Mouse (Mus musculus): ENCODE data around the gene Cpn1. TPM values are rescaled to one million over a fixed set of nuclear protein-coding genes. Genes with fewer than 3 reads are reported as not detected.
A peak's percentile ranks its signal among the peaks of the same experiment; 100 is the strongest.

Gene Cpn1
- polyA plus RNA-seq, 1 experiment from 2014 or later = not detected

- Histone ChIP-seq H3K27me3 (ENCODE audit: control insufficient read depth, insufficient read depth, low read length) (no peaks in the 10 kb centered on the region), H3K9me3 (replicated peaks; ENCODE audit: control insufficient read depth, low read length) (no peaks in the 10 kb centered on the region), H3K36me3 (replicated peaks; ENCODE audit: control insufficient read depth, insufficient read depth, low read depth, low read length) (no peaks in the 10 kb centered on the region), H3K9ac (replicated peaks; ENCODE audit: low read length) (no peak overlapping the region), H3K4me3 (ENCODE audit: low read depth, low read length) (no peak overlapping the region), H3K4me2 (ENCODE audit: low read depth, low read length) (no peak overlapping the region), H3K27ac (replicated peaks; ENCODE audit: low read depth, low read length) (no peak overlapping the region), H3K4me1 (ENCODE audit: control insufficient read depth, insufficient read depth, low read length) (no peaks in the 10 kb centered on the region)
- WGBS = 65% methylated on average over 5 of the region's 5 CpGs
- ATAC-seq (replicated peaks; ENCODE audit: insufficient number of reproducible peaks, low FRiP score, low TSS enrichment, low read depth) (no peak), DNase-seq (ENCODE audit: low spot score) (no peak)
Observed at GRCm38 (mm10) chr19:44023066-44023465, 36.7 kb upstream of the Cpn1 start.

- Histone ChIP-seq H3K4me1 (ENCODE audit: control insufficient read depth, insufficient read depth, low read length) (no peaks in the 10 kb centered on the region), H3K27ac (replicated peaks; ENCODE audit: low read depth, low read length) (no peak overlapping the region), H3K36me3 (replicated peaks; ENCODE audit: control insufficient read depth, insufficient read depth, low read depth, low read length) (no peaks in the 10 kb centered on the region), H3K9ac (replicated peaks; ENCODE audit: low read length) (no peak overlapping the region), H3K4me2 (ENCODE audit: low read depth, low read length) (no peak overlapping the region), H3K9me3 (replicated peaks; ENCODE audit: control insufficient read depth, low read length) (no peaks in the 10 kb centered on the region), H3K27me3 (ENCODE audit: control insufficient read depth, insufficient read depth, low read length) (no peaks in the 10 kb centered on the region), H3K4me3 (ENCODE audit: low read depth, low read length) (no peak overlapping the region)
- no peak for ATAC-seq (replicated peaks; ENCODE audit: insufficient number of reproducible peaks, low FRiP score, low TSS enrichment, low read depth)
- DNase-seq (ENCODE audit: low spot score) = no peak
- 90% methylated on average over 4 of the region's 4 CpGs for WGBS
Observed at GRCm38 (mm10) chr19:44021502-44021901, 35.1 kb upstream of the Cpn1 start.

- Histone ChIP-seq H3K9me3 (replicated peaks; ENCODE audit: control insufficient read depth, low read length) (no peaks in the 10 kb centered on the region), H3K27ac (replicated peaks; ENCODE audit: low read depth, low read length) (no peak overlapping the region), H3K9ac (replicated peaks; ENCODE audit: low read length) (no peak overlapping the region), H3K27me3 (ENCODE audit: control insufficient read depth, insufficient read depth, low read length) (no peaks in the 10 kb centered on the region), H3K4me1 (ENCODE audit: control insufficient read depth, insufficient read depth, low read length) (no peaks in the 10 kb centered on the region), H3K4me3 (ENCODE audit: low read depth, low read length) (no peak overlapping the region), H3K36me3 (replicated peaks; ENCODE audit: control insufficient read depth, insufficient read depth, low read depth, low read length) (no peaks in the 10 kb centered on the region), H3K4me2 (ENCODE audit: low read depth, low read length) (no peak overlapping the region)
- DNase-seq (ENCODE audit: low spot score) = no peak
- ATAC-seq (replicated peaks; ENCODE audit: insufficient number of reproducible peaks, low FRiP score, low TSS enrichment, low read depth) = no peak
- 59% methylated on average over 7 of the region's 7 CpGs for WGBS
Observed at GRCm38 (mm10) chr19:44019739-44020138, 33.4 kb upstream of the Cpn1 start.

- H3K4me3 ChIP-seq (ENCODE audit: low read depth, low read length) = no peak overlapping the region
- H3K9ac ChIP-seq (replicated peaks; ENCODE audit: low read length) = no peak overlapping the region
- H3K27me3 ChIP-seq (ENCODE audit: control insufficient read depth, insufficient read depth, low read length) = no peaks in the 10 kb centered on the region
- 82% methylated on average over 6 of the region's 6 CpGs for WGBS
- DNase-seq (ENCODE audit: low spot score) = no peak
- no peak overlapping the region for H3K4me2 ChIP-seq (ENCODE audit: low read depth, low read length)
- H3K36me3 ChIP-seq (replicated peaks; ENCODE audit: control insufficient read depth, insufficient read depth, low read depth, low read length) = no peaks in the 10 kb centered on the region
- H3K4me1 ChIP-seq (ENCODE audit: control insufficient read depth, insufficient read depth, low read length) = no peaks in the 10 kb centered on the region
- H3K27ac ChIP-seq (replicated peaks; ENCODE audit: low read depth, low read length) = no peak overlapping the region
- no peaks in the 10 kb centered on the region for H3K9me3 ChIP-seq (replicated peaks; ENCODE audit: control insufficient read depth, low read length)
- ATAC-seq (replicated peaks; ENCODE audit: insufficient number of reproducible peaks, low FRiP score, low TSS enrichment, low read depth) = no peak
Observed at GRCm38 (mm10) chr19:44013862-44014261, 27.5 kb upstream of the Cpn1 start.

GRCm38 (mm10) chr19:44008784-44009183 is 22.4 kb upstream of the Cpn1 start:
- Histone ChIP-seq H3K9me3 (replicated peaks; ENCODE audit: control insufficient read depth, low read length) (no peaks in the 10 kb centered on the region), H3K27ac (replicated peaks; ENCODE audit: low read depth, low read length) (no peak overlapping the region), H3K9ac (replicated peaks; ENCODE audit: low read length) (no peak overlapping the region), H3K27me3 (ENCODE audit: control insufficient read depth, insufficient read depth, low read length) (no peaks in the 10 kb centered on the region), H3K4me1 (ENCODE audit: control insufficient read depth, insufficient read depth, low read length) (no peaks in the 10 kb centered on the region), H3K36me3 (replicated peaks; ENCODE audit: control insufficient read depth, insufficient read depth, low read depth, low read length) (no peaks in the 10 kb centered on the region), H3K4me2 (ENCODE audit: low read depth, low read length) (no peak overlapping the region), H3K4me3 (ENCODE audit: low read depth, low read length) (no peak overlapping the region)
- WGBS = 81% methylated on average over 15 of the region's 15 CpGs
- ATAC-seq (replicated peaks; ENCODE audit: insufficient number of reproducible peaks, low FRiP score, low TSS enrichment, low read depth) (no peak), DNase-seq (ENCODE audit: low spot score) (no peak)

- no peak overlapping the region for H3K9ac ChIP-seq (replicated peaks; ENCODE audit: low read length)
- H3K27ac ChIP-seq (replicated peaks; ENCODE audit: low read depth, low read length) = no peak overlapping the region
- 62% methylated on average over 12 of the region's 12 CpGs for WGBS
- no peak overlapping the region for H3K4me2 ChIP-seq (ENCODE audit: low read depth, low read length)
- H3K9me3 ChIP-seq (replicated peaks; ENCODE audit: control insufficient read depth, low read length) = no peaks in the 10 kb centered on the region
- peak; percentile 13 for DNase-seq (ENCODE audit: low spot score)
- H3K27me3 ChIP-seq (ENCODE audit: control insufficient read depth, insufficient read depth, low read length) = no peaks in the 10 kb centered on the region
- no peaks in the 10 kb centered on the region for H3K4me1 ChIP-seq (ENCODE audit: control insufficient read depth, insufficient read depth, low read length)
- H3K36me3 ChIP-seq (replicated peaks; ENCODE audit: control insufficient read depth, insufficient read depth, low read depth, low read length) = no peaks in the 10 kb centered on the region
- no peak for ATAC-seq (replicated peaks; ENCODE audit: insufficient number of reproducible peaks, low FRiP score, low TSS enrichment, low read depth)
- H3K4me3 ChIP-seq (ENCODE audit: low read depth, low read length) = no peak overlapping the region
Observed at GRCm38 (mm10) chr19:44007186-44007585, 20.8 kb upstream of the Cpn1 start.

- no peaks in the 10 kb centered on the region for H3K4me1 ChIP-seq (ENCODE audit: control insufficient read depth, insufficient read depth, low read length)
- no peaks in the 10 kb centered on the region for H3K9me3 ChIP-seq (replicated peaks; ENCODE audit: control insufficient read depth, low read length)
- H3K4me3 ChIP-seq (ENCODE audit: low read depth, low read length) = no peak overlapping the region
- H3K27ac ChIP-seq (replicated peaks; ENCODE audit: low read depth, low read length) = no peak overlapping the region
- no peak for ATAC-seq (replicated peaks; ENCODE audit: insufficient number of reproducible peaks, low FRiP score, low TSS enrichment, low read depth)
- WGBS = 77% methylated on average over 4 of the region's 4 CpGs
- H3K36me3 ChIP-seq (replicated peaks; ENCODE audit: control insufficient read depth, insufficient read depth, low read depth, low read length) = no peaks in the 10 kb centered on the region
- H3K4me2 ChIP-seq (ENCODE audit: low read depth, low read length) = no peak overlapping the region
- H3K27me3 ChIP-seq (ENCODE audit: control insufficient read depth, insufficient read depth, low read length) = no peaks in the 10 kb centered on the region
- DNase-seq (ENCODE audit: low spot score) = no peak
- H3K9ac ChIP-seq (replicated peaks; ENCODE audit: low read length) = no peak overlapping the region
Observed at GRCm38 (mm10) chr19:44005025-44005424, 18.7 kb upstream of the Cpn1 start.

- no peak for ATAC-seq (replicated peaks; ENCODE audit: insufficient number of reproducible peaks, low FRiP score, low TSS enrichment, low read depth)
- no peak overlapping the region for H3K9ac ChIP-seq (replicated peaks; ENCODE audit: low read length)
- no peaks in the 10 kb centered on the region for H3K9me3 ChIP-seq (replicated peaks; ENCODE audit: control insufficient read depth, low read length)
- no peaks in the 10 kb centered on the region for H3K27me3 ChIP-seq (ENCODE audit: control insufficient read depth, insufficient read depth, low read length)
- no peaks in the 10 kb centered on the region for H3K36me3 ChIP-seq (replicated peaks; ENCODE audit: control insufficient read depth, insufficient read depth, low read depth, low read length)
- no peaks in the 10 kb centered on the region for H3K4me1 ChIP-seq (ENCODE audit: control insufficient read depth, insufficient read depth, low read length)
- WGBS = 89% methylated on average over 2 of the region's 2 CpGs
- H3K4me2 ChIP-seq (ENCODE audit: low read depth, low read length) = no peak overlapping the region
- DNase-seq (ENCODE audit: low spot score) = no peak
- H3K27ac ChIP-seq (replicated peaks; ENCODE audit: low read depth, low read length) = no peak overlapping the region
- no peak overlapping the region for H3K4me3 ChIP-seq (ENCODE audit: low read depth, low read length)
Observed at GRCm38 (mm10) chr19:44004261-44004660, 17.9 kb upstream of the Cpn1 start.
